Mouse (Mus musculus) embryonic facial prominence, embryonic 13.5 days (tissue): ENCODE results near the gene Lpxn. TPM values are rescaled to one million over a fixed set of nuclear protein-coding genes. Genes with fewer than 3 reads are reported as not detected.

Source experiments
- ATAC-seq: fragments of 200-750 bp; cut with Nextera tagmentation; 2 replicates; pipeline ENCODE4 v1.8.0; 2017; ENCODE audit warnings: low read depth; ENCODE audit not compliant: insufficient number of reproducible peaks, insufficient read depth, low FRiP score, low TSS enrichment
- H3K27ac ChIP-seq: fragments of 300-500 bp; sonication (generic); 2 replicates; pipeline ENCODE4 v1.5.1; 2015; ENCODE audit warnings: moderate library complexity, mild to moderate bottlenecking, inconsistent platforms
- H3K27me3 ChIP-seq: fragments of 300-500 bp; sonication (generic); 2 replicates; pipeline ENCODE4 v1.6.1; 2015; ENCODE audit warnings: mild to moderate bottlenecking, inconsistent platforms
- H3K36me3 ChIP-seq: fragments of 300-500 bp; sonication (generic); 2 replicates; pipeline ENCODE4 v1.6.1; 2015; ENCODE audit warnings: mild to moderate bottlenecking, inconsistent platforms
- H3K4me1 ChIP-seq: fragments of 300-500 bp; sonication (generic); 2 replicates; pipeline ENCODE4 v1.6.1; 2015; ENCODE audit warnings: inconsistent platforms
- H3K4me2 ChIP-seq: fragments of 300-500 bp; sonication (generic); 2 replicates; pipeline ENCODE4 v1.6.1; 2015; ENCODE audit warnings: moderate library complexity, mild to moderate bottlenecking, inconsistent platforms
- H3K4me3 ChIP-seq: fragments of 300-500 bp; sonication (generic); 2 replicates; pipeline ENCODE4 v1.5.1; 2015; ENCODE audit warnings: mild to moderate bottlenecking, inconsistent platforms
- H3K9ac ChIP-seq: fragments of 300-500 bp; sonication (generic); 2 replicates; pipeline ENCODE4 v1.6.1; 2015; ENCODE audit warnings: mild to moderate bottlenecking, inconsistent platforms
- H3K9me3 ChIP-seq: fragments of 300-500 bp; sonication (generic); 2 replicates; pipeline ENCODE4 v1.6.1; 2016; ENCODE audit warnings: inconsistent platforms
- WGBS: fragments of 180-500 bp; shearing (Covaris S2); methylation state at CpG from one replicate; pipeline ENCODE4 v1.1.7; 2015; ENCODE audit warnings: mixed read lengths; 5-methylcytosine and 5-hydroxymethylcytosine counted together
- polyA plus RNA-seq: library from polyadenylated mRNA; unstranded; fragments of >200 nt; fragmentation: Nextera tagmentation; extraction: Ambion mirVana; gene quantifications from 2 replicates; pipeline ENCODE4 v1.2.1, GENCODE M21; 2015

The Lpxn gene
- polyA plus RNA-seq, 1 experiment from 2014 or later = 2.3 TPM

GRCm38 (mm10) chr19:12812644-12813364 is 16.8 kb downstream of the Lpxn start:
- H3K27me3 ChIP-seq = no peaks in the 10 kb centered on the region
- no peak overlapping the region for H3K9ac ChIP-seq
- no peak overlapping the region for H3K27ac ChIP-seq
- ATAC-seq = no peak
- WGBS = 61% methylated on average over 1 of the region's 1 CpGs
- no peaks in the 10 kb centered on the region for H3K4me1 ChIP-seq
- H3K4me3 ChIP-seq = no peak overlapping the region
- no peaks in the 10 kb centered on the region for H3K36me3 ChIP-seq
- H3K9me3 ChIP-seq = no peaks in the 10 kb centered on the region
- no peak overlapping the region for H3K4me2 ChIP-seq

- H3K27me3 ChIP-seq = no peaks in the 10 kb centered on the region
- no peak for ATAC-seq
- 73% methylated on average over 1 of the region's 1 CpGs for WGBS
- no peak overlapping the region for H3K27ac ChIP-seq
- no peak overlapping the region for H3K4me3 ChIP-seq
- H3K4me2 ChIP-seq = no peak overlapping the region
- no peaks in the 10 kb centered on the region for H3K9me3 ChIP-seq
- H3K9ac ChIP-seq = no peak overlapping the region
- H3K4me1 ChIP-seq = no peaks in the 10 kb centered on the region
- H3K36me3 ChIP-seq = no peaks in the 10 kb centered on the region
Observed at GRCm38 (mm10) chr19:12813883-12814282, 17.9 kb downstream of the Lpxn start.

- Histone ChIP-seq H3K4me1 (no peaks in the 10 kb centered on the region), H3K36me3 (no peaks in the 10 kb centered on the region), H3K27ac (no peak overlapping the region), H3K4me3 (no peak overlapping the region), H3K9ac (no peak overlapping the region), H3K4me2 (no peak overlapping the region), H3K27me3 (no peaks in the 10 kb centered on the region), H3K9me3 (no peaks in the 10 kb centered on the region)
- no peak for ATAC-seq
- 84% methylated on average over 1 of the region's 1 CpGs for WGBS
Observed at GRCm38 (mm10) chr19:12818507-12818906, 22.5 kb downstream of the Lpxn start.

GRCm38 (mm10) chr19:12820383-12820782 is 24.4 kb downstream of the Lpxn start:
- no peaks in the 10 kb centered on the region for H3K9me3 ChIP-seq
- H3K4me3 ChIP-seq = no peak overlapping the region
- no peaks in the 10 kb centered on the region for H3K36me3 ChIP-seq
- H3K4me2 ChIP-seq = no peak overlapping the region
- H3K9ac ChIP-seq = no peak overlapping the region
- no peaks in the 10 kb centered on the region for H3K4me1 ChIP-seq
- WGBS = 29% methylated on average over 4 of the region's 4 CpGs
- H3K27ac ChIP-seq = no peak overlapping the region
- no peak for ATAC-seq
- H3K27me3 ChIP-seq = no peaks in the 10 kb centered on the region

- Histone ChIP-seq H3K4me1 (no peaks in the 10 kb centered on the region), H3K27ac (no peak overlapping the region), H3K9ac (no peak overlapping the region), H3K4me3 (no peak overlapping the region), H3K36me3 (no peaks in the 10 kb centered on the region), H3K4me2 (no peak overlapping the region), H3K27me3 (no peaks in the 10 kb centered on the region), H3K9me3 (no peaks in the 10 kb centered on the region)
- ATAC-seq = no peak
- 78% methylated on average over 4 of the region's 4 CpGs for WGBS
Observed at GRCm38 (mm10) chr19:12824549-12824948, 28.6 kb downstream of the Lpxn start.

- no peak overlapping the region for H3K9ac ChIP-seq
- H3K27ac ChIP-seq = no peak overlapping the region
- H3K4me2 ChIP-seq = no peak overlapping the region
- no peaks in the 10 kb centered on the region for H3K36me3 ChIP-seq
- 65% methylated on average over 2 of the region's 2 CpGs for WGBS
- no peaks in the 10 kb centered on the region for H3K4me1 ChIP-seq
- no peaks in the 10 kb centered on the region for H3K27me3 ChIP-seq
- H3K9me3 ChIP-seq = no peaks in the 10 kb centered on the region
- H3K4me3 ChIP-seq = no peak overlapping the region
- ATAC-seq = no peak
Observed at GRCm38 (mm10) chr19:12830823-12831430, 34.9 kb downstream of the Lpxn start.

GRCm38 (mm10) chr19:12831559-12831958 is 35.6 kb downstream of the Lpxn start:
- ATAC-seq = no peak
- H3K9me3 ChIP-seq = no peaks in the 10 kb centered on the region
- H3K27ac ChIP-seq = no peak overlapping the region
- no peaks in the 10 kb centered on the region for H3K27me3 ChIP-seq
- H3K36me3 ChIP-seq = no peaks in the 10 kb centered on the region
- WGBS = 54% methylated on average over 1 of the region's 1 CpGs
- no peaks in the 10 kb centered on the region for H3K4me1 ChIP-seq
- no peak overlapping the region for H3K4me2 ChIP-seq
- H3K4me3 ChIP-seq = no peak overlapping the region
- H3K9ac ChIP-seq = no peak overlapping the region

GRCm38 (mm10) chr19:12833625-12834024 is 37.6 kb downstream of the Lpxn start:
- H3K4me1 ChIP-seq = no peaks in the 10 kb centered on the region
- H3K27me3 ChIP-seq = no peaks in the 10 kb centered on the region
- no peak overlapping the region for H3K4me3 ChIP-seq
- no peak overlapping the region for H3K4me2 ChIP-seq
- no peak overlapping the region for H3K27ac ChIP-seq
- H3K9me3 ChIP-seq = no peaks in the 10 kb centered on the region
- WGBS = 64% methylated on average over 3 of the region's 3 CpGs
- ATAC-seq = no peak
- no peaks in the 10 kb centered on the region for H3K36me3 ChIP-seq
- no peak overlapping the region for H3K9ac ChIP-seq

GRCm38 (mm10) chr19:12838507-12838906 is 42.5 kb downstream of the Lpxn start:
- no peak overlapping the region for H3K4me3 ChIP-seq
- WGBS = 90% methylated on average over 1 of the region's 1 CpGs
- no peaks in the 10 kb centered on the region for H3K36me3 ChIP-seq
- H3K9me3 ChIP-seq = no peaks in the 10 kb centered on the region
- H3K4me1 ChIP-seq = no peaks in the 10 kb centered on the region
- H3K9ac ChIP-seq = no peak overlapping the region
- H3K27me3 ChIP-seq = no peaks in the 10 kb centered on the region
- H3K4me2 ChIP-seq = no peak overlapping the region
- no peak overlapping the region for H3K27ac ChIP-seq
- no peak for ATAC-seq

GRCm38 (mm10) chr19:12846382-12846781 is 50.4 kb downstream of the Lpxn start, which contains the start of gene Gm5244:
Gene Gm5244, plus strand, starts transcription at chr19:12846682.
- ATAC-seq = no peak
- no peaks in the 10 kb centered on the region for H3K27me3 ChIP-seq
- H3K9me3 ChIP-seq = no peaks in the 10 kb centered on the region
- H3K4me2 ChIP-seq = no peak within 1 kb of the TSS
- no peaks in the 10 kb centered on the region for H3K4me1 ChIP-seq
- H3K4me3 ChIP-seq = no peak within 1 kb of the TSS
- no peak within 1 kb of the TSS for H3K27ac ChIP-seq
- H3K9ac ChIP-seq = no peak within 1 kb of the TSS
- H3K36me3 ChIP-seq = no peaks in the 10 kb centered on the region

- Histone ChIP-seq H3K4me2 (no peak within 1 kb of the TSS), H3K27ac (no peak within 1 kb of the TSS), H3K36me3 (no peaks in the 10 kb centered on the region), H3K9me3 (no peaks in the 10 kb centered on the region), H3K4me3 (no peak within 1 kb of the TSS), H3K27me3 (no peaks in the 10 kb centered on the region), H3K4me1 (no peaks in the 10 kb centered on the region), H3K9ac (no peak within 1 kb of the TSS)
- ATAC-seq = no peak
- WGBS = 57% methylated on average over 1 of the region's 1 CpGs
Observed at GRCm38 (mm10) chr19:12856983-12857382, 61.0 kb downstream of the Lpxn start, which contains the start of gene Olfr1444. Gene Olfr1444, plus strand, starts transcription at chr19:12857283.
